Mouse (Mus musculus): Measurements from ENCODE around the gene Cmah. TPM values are rescaled to one million over a fixed set of nuclear protein-coding genes. Genes with fewer than 3 reads are reported as not detected.

Gene Cmah
- polyA plus RNA-seq, 1 experiment = 7.5 TPM

DNA sequence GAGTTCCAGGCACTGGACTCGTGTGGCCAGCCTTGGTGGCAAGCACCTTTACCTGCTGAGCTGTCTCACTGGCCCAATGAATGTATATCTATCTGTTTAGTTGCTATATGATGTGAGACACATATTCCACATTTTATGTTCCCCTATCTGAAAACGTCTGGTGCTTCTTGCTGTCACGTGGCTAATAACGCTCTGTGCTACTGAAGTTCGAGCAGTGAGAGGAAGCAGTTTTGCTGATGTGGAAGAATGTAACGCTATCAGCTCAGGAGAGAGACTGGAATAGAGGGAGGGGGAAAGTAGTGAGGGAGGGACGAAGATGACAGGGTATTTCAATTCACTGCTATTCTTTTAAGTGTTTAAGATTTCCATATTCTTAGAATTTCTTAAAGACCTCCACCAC, 136.6 kb downstream of the Cmah start:
- Histone ChIP-seq H3K4me3 (ENCODE audit: insufficient read depth, low read length) (no peak overlapping the region), H3K27ac (ENCODE audit: insufficient read depth, low read depth, low read length) (no peak overlapping the region), H3K4me1 (ENCODE audit: control insufficient read depth, insufficient read depth, low read length) (peaks cover 10% of the 10 kb centered on the region)
- TF ChIP-seq CTCF (IDR thresholded peaks at IDR 0.05; ENCODE audit: low read depth, low read length) = no peak

DNA sequence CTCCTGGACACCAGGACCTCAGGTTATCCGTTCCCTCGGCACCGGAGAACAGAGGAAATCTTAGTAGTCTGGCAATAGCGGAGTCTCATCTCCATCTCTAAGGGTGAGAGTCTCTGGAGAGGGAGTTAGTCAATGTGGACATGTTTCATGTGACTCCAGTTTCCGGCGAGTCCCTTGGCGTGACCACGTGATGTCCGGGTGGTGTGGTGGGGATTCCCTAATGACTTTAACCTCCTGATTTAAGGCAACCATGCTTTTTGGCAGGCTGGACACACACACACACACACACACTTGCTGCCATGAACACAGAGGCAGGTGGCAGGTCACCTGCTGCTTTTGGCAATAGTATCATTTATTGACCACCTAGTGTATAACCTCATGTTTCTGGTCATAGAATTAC, 138.8 kb downstream of the Cmah start:
- Histone ChIP-seq H3K27ac (ENCODE audit: insufficient read depth, low read depth, low read length) (no peak overlapping the region), H3K4me3 (ENCODE audit: insufficient read depth, low read length) (no peak overlapping the region), H3K4me1 (ENCODE audit: control insufficient read depth, insufficient read depth, low read length) (peaks cover 10% of the 10 kb centered on the region)
- TF ChIP-seq CTCF (IDR thresholded peaks at IDR 0.05; ENCODE audit: low read depth, low read length) (no peak), POLR2A (IDR thresholded peaks at IDR 0.05; ENCODE audit: borderline replicate concordance, low read depth, low read length) (no peak)

DNA sequence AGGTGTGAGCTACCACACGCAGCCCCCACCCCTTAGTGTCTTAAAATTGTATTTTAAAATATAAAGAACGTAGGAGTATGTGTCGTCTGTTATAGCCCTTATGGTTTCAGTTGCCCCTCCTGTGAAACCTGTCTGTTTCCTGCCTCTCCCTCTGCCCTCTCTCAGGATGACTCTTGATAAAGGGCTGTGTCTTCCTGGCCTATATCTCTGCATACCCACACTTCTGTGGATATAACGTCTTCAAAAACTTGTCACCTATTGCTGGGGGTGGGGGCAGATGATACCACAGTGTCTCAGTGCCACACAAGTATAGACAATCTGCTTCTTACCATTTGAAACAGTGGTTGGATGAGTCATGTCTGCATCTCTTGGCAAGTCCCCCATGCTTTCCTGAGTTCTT, 140.6 kb downstream of the Cmah start:
- Histone ChIP-seq H3K27ac (ENCODE audit: insufficient read depth, low read depth, low read length) (no peak overlapping the region), H3K4me1 (ENCODE audit: control insufficient read depth, insufficient read depth, low read length) (peaks cover 10% of the 10 kb centered on the region), H3K4me3 (ENCODE audit: insufficient read depth, low read length) (no peak overlapping the region)
- TF ChIP-seq POLR2A (IDR thresholded peaks at IDR 0.05; ENCODE audit: borderline replicate concordance, low read depth, low read length) (no peak), CTCF (IDR thresholded peaks at IDR 0.05; ENCODE audit: low read depth, low read length) (no peak)

DNA sequence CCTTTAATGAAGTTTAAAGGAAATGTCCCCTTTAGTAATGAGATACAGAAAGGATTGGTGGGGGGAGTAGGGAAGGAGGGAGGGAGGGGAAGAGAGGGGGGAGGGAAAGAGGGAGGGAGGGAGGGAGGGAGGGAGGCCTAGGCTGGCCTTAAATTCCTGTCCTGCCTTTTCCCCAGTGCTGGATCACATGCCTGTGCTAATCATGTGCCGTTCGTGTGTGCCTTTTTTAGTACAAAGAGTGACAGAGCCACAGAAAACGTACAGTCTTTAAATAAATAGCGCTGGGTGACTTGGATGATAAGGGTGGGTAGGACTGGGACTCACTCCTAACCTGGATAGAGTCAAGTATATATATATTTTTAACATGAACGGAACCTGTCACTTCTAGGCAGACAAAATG, 150.4 kb downstream of the Cmah start:
- no peak overlapping the region for H3K4me3 ChIP-seq (ENCODE audit: insufficient read depth, low read length)
- H3K4me1 ChIP-seq (ENCODE audit: control insufficient read depth, insufficient read depth, low read length) = peaks cover 20% of the 10 kb centered on the region
- H3K27ac ChIP-seq (ENCODE audit: insufficient read depth, low read depth, low read length) = peak overlapping the region; percentile 31
- TF ChIP-seq CTCF (IDR thresholded peaks at IDR 0.05; ENCODE audit: low read depth, low read length) = no peak
- no peak for TF ChIP-seq POLR2A (IDR thresholded peaks at IDR 0.05; ENCODE audit: borderline replicate concordance, low read depth, low read length)

DNA sequence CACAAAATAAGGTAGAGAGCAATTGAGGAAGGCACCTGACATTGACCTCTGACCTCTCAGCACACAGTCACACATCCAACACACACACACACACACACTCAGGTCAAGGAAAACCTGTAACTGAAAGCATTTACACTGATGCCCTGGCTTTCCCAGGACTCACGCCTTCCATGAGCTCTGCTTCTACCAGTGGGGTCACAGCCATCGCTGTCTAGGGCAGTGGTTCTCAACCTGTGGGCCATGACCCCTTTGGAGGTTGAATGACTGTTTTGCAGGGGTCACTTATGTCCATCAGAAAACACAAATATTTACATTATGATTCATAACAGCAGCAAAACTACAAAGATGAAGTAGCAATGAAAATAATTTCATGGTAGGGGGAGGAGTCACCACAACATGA, 152.3 kb downstream of the Cmah start:
- TF ChIP-seq CTCF (IDR thresholded peaks at IDR 0.05; ENCODE audit: low read depth, low read length) (no peak), POLR2A (IDR thresholded peaks at IDR 0.05; ENCODE audit: borderline replicate concordance, low read depth, low read length) (no peak)
- no peak overlapping the region for H3K4me3 ChIP-seq (ENCODE audit: insufficient read depth, low read length)
- no peak overlapping the region for H3K27ac ChIP-seq (ENCODE audit: insufficient read depth, low read depth, low read length)
- peaks cover 20% of the 10 kb centered on the region for H3K4me1 ChIP-seq (ENCODE audit: control insufficient read depth, insufficient read depth, low read length)

DNA sequence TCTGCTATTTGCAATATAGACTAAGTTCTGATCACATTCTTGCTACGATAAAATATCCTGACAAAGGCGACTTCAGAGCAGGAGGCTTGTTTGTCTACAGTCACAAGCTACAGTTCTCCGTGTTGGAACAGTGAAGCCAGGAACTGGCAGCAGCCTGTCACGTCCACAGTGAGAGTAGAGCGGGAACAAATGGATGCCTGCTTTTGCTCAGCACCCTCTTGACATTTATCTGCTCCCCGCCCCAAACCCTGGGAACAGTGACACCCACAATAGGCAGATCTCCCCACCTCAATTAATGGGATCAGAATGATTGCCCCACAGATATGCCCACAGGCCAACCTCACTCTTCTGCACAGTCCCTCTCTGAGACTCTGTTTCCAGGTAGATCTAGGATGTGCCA, 153.6 kb downstream of the Cmah start:
- peaks cover 20% of the 10 kb centered on the region for H3K4me1 ChIP-seq (ENCODE audit: control insufficient read depth, insufficient read depth, low read length)
- no peak for TF ChIP-seq CTCF (IDR thresholded peaks at IDR 0.05; ENCODE audit: low read depth, low read length)
- no peak for TF ChIP-seq POLR2A (IDR thresholded peaks at IDR 0.05; ENCODE audit: borderline replicate concordance, low read depth, low read length)
- no peak overlapping the region for H3K4me3 ChIP-seq (ENCODE audit: insufficient read depth, low read length)
- H3K27ac ChIP-seq (ENCODE audit: insufficient read depth, low read depth, low read length) = no peak overlapping the region

DNA sequence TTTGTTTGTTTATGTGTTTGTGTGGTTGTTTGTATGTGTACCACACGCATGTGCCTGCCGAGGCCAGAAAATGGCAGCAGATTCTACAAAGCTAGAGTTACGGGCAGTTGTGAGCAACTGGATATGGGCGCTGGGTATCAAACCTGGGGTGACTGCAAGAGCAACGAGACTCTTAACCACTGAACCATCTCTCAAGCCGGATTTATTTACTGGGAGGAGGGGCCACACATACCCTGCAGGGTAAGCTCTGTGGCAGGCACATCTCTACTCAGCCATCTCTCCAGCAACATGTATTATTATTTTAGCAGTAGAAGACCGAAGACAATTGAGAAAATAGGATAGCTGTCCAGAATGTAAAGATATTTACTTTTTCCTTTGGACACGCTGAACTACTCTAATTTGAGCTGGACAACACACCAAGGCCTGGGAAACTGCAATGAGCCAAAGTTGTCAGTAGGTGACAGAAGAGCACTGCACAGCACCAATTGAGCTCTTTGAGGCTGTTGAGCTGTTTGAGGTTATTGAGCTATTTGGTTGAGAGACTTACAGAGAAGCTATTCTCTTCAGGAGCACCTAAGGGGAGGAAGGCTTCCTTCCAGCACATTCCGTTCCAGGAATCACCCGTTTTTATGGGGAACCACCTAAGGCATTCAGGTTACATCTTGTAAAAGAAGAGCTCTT, 154.6 kb downstream of the Cmah start:
- H3K27ac ChIP-seq (ENCODE audit: insufficient read depth, low read depth, low read length) = no peak overlapping the region

DNA sequence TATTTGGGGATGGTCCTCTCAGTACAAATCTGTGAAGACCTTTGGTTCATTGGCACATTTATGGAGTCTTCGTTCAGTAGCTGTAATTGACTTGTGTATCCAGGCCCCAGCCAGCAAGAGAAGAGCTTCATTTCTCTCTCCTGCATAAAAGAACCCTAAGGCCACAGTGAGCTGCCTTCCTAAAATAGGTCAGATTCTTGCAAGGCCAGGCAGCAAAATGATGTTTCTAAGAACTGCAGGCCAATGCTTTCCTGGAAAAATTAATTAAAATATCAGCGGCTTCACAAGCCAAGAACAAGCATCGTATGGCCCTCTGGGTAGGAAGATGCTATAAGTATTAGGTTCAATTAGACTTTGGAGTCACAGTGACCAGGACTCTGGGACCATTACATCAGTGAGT, 156.5 kb downstream of the Cmah start:
- TF ChIP-seq POLR2A (IDR thresholded peaks at IDR 0.05; ENCODE audit: borderline replicate concordance, low read depth, low read length) (no peak), CTCF (IDR thresholded peaks at IDR 0.05; ENCODE audit: low read depth, low read length) (no peak)
- H3K27ac ChIP-seq (ENCODE audit: insufficient read depth, low read depth, low read length) = no peak overlapping the region
- no peak overlapping the region for H3K4me3 ChIP-seq (ENCODE audit: insufficient read depth, low read length)
- H3K4me1 ChIP-seq (ENCODE audit: control insufficient read depth, insufficient read depth, low read length) = peaks cover 16% of the 10 kb centered on the region

More for the DNA sequence above, 154.6 kb downstream of the Cmah start:
- TF ChIP-seq POLR2A (IDR thresholded peaks at IDR 0.05; ENCODE audit: borderline replicate concordance, low read depth, low read length) = no peak
- no peak for TF ChIP-seq CTCF (IDR thresholded peaks at IDR 0.05; ENCODE audit: low read depth, low read length)
- H3K4me1 ChIP-seq (ENCODE audit: control insufficient read depth, insufficient read depth, low read length) = peaks cover 20% of the 10 kb centered on the region
- H3K4me3 ChIP-seq (ENCODE audit: insufficient read depth, low read length) = no peak overlapping the region

DNA sequence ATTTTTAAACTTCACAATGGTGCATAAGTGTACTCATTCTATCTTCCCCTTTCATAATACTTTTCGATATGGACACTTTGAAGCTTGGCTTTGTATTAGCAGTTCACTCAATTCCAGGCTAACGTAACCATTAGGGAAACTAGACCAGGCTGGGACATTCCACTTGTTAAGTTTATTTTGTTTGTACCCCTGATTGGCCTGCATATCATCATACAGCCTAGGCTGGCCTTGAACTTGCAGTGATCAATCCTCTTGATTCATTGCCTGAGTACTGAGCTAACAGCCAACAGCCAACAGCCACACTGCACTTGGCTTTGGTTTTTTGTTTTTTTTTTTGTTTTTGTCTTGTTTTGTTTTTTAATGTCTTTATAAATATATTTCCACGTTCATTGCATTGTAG, 157.6 kb downstream of the Cmah start:
- TF ChIP-seq POLR2A (IDR thresholded peaks at IDR 0.05; ENCODE audit: borderline replicate concordance, low read depth, low read length) (no peak), CTCF (IDR thresholded peaks at IDR 0.05; ENCODE audit: low read depth, low read length) (no peak)

DNA sequence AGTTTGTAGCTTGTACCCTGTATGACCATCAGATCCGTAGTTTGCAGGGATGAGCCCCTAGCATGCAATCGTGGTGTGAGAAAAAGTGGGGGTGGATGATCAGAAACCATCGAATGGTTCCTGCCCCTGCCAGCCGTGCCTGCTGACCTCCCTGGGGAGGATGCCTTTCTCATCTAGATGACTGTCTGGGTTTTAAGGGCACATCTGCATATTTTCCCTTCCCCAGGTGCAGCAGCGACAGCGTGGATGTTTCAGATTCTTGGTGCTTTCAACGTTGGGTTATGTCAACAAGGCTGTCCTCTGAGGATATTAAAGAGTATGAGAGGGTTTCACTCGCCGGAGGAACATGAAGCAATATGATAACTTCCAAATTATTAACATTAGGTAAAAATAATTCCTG, 158.8 kb downstream of the Cmah start:
- Histone ChIP-seq H3K27ac (ENCODE audit: insufficient read depth, low read depth, low read length) (no peak overlapping the region), H3K4me3 (ENCODE audit: insufficient read depth, low read length) (no peak overlapping the region), H3K4me1 (ENCODE audit: control insufficient read depth, insufficient read depth, low read length) (peaks cover 10% of the 10 kb centered on the region)
- TF ChIP-seq CTCF (IDR thresholded peaks at IDR 0.05; ENCODE audit: low read depth, low read length) (no peak), POLR2A (IDR thresholded peaks at IDR 0.05; ENCODE audit: borderline replicate concordance, low read depth, low read length) (no peak)

More for the DNA sequence above, 157.6 kb downstream of the Cmah start:
- no peak overlapping the region for H3K27ac ChIP-seq (ENCODE audit: insufficient read depth, low read depth, low read length)
- H3K4me1 ChIP-seq (ENCODE audit: control insufficient read depth, insufficient read depth, low read length) = peaks cover 10% of the 10 kb centered on the region
- H3K4me3 ChIP-seq (ENCODE audit: insufficient read depth, low read length) = no peak overlapping the region

DNA sequence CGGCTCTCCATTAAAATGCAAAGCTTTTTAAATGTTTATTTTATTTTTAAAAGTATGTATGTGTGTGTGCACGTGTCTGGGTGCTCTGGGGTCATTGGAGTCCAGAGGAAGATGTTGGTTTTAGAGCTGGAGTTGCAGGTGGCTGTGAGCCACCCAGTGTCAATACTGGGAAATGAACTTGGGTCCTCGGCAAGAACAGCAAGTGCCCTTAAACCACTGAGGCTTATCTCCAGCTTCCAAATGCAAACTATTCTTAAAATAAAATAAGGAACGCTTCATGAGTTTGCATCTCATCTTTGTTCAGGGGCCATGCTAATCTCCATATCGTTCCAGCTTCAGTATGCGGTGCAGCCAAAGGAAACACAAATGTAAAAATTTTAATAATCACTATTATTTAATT, 159.2 kb downstream of the Cmah start:
- TF ChIP-seq CTCF (IDR thresholded peaks at IDR 0.05; ENCODE audit: low read depth, low read length) (no peak), POLR2A (IDR thresholded peaks at IDR 0.05; ENCODE audit: borderline replicate concordance, low read depth, low read length) (no peak)
- Histone ChIP-seq H3K27ac (ENCODE audit: insufficient read depth, low read depth, low read length) (no peak overlapping the region), H3K4me1 (ENCODE audit: control insufficient read depth, insufficient read depth, low read length) (peaks cover 10% of the 10 kb centered on the region), H3K4me3 (ENCODE audit: insufficient read depth, low read length) (no peak overlapping the region)
